10 mouse cellular contexts compared by ENCODE assay signal in genomic region chr12:75616841-75617240, GRCm38 (mm10).
"Had no signal": no experiment of that assay in that cellular context is flagged by ENCODE, and none has a peak within 500 bp of the region (broad histone marks: within the 10 kb centered on the region; RNA-seq: fewer than 3 reads in every experiment).

No protein-coding gene starts in this region.

- H3K9ac ChIP-seq: limb, embryonic 12.5 days; liver, embryonic 15.5 days; midbrain, embryonic 15.5 days; neural tube, embryonic 12.5 days had no signal

- H3K27ac ChIP-seq: limb, embryonic 12.5 days; liver, embryonic 15.5 days; macrophage; midbrain, embryonic 10.5 days; midbrain, embryonic 15.5 days; neural tube, embryonic 12.5 days had no signal

- H3K4me1 ChIP-seq: liver, embryonic 15.5 days; midbrain, embryonic 15.5 days had no signal

- H3K36me3 ChIP-seq: limb, embryonic 12.5 days; liver, embryonic 15.5 days; midbrain, embryonic 10.5 days; midbrain, embryonic 15.5 days; neural tube, embryonic 12.5 days had no signal

- H3K27me3 ChIP-seq: limb, embryonic 12.5 days; midbrain, embryonic 15.5 days; neural tube, embryonic 12.5 days had no signal

- H3K9me3 ChIP-seq: liver, embryonic 15.5 days; midbrain, embryonic 15.5 days; neural tube, embryonic 12.5 days had no signal

- H3K4me3 ChIP-seq: midbrain, embryonic 15.5 days; neural tube, embryonic 12.5 days had no signal

- DNase-seq: kidney, adult 18-20 months; layer of hippocampus, adult 9-11 months; layer of hippocampus, postnatal 36 days; thymus, adult 18-20 months had no signal

- ATAC-seq: midbrain, embryonic 15.5 days had no signal
